In genomic region chr10:80857386-80857785, GRCm38 (mm10) we compare ENCODE assay signal across 11 mouse cellular contexts. TPM values are rescaled to one million over a fixed set of nuclear protein-coding genes. Genes with fewer than 3 reads are reported as not detected.
A peak's percentile ranks its signal among the peaks of the same experiment; 100 is the strongest.
DNase-seq lines count a peak whose midpoint lies in the region; ATAC-seq and TF ChIP-seq lines count a peak whose summit lies in the region.
"Had no signal": no experiment of that assay in that cellular context is flagged by ENCODE, and none has a peak within 500 bp of the region (broad histone marks: within the 10 kb centered on the region; RNA-seq: fewer than 3 reads in every experiment).

No protein-coding gene starts in this region.

- no peak for ATAC-seq in heart, embryonic 15.5 days (replicated peaks; ENCODE audit: insufficient number of reproducible peaks, insufficient read depth, low FRiP score, low read depth)
- no peak for ATAC-seq in G1E (ENCODE audit: extremely low read depth, insufficient number of reproducible peaks, low FRiP score, poor library complexity, severe bottlenecking)
- ATAC-seq in embryonic facial prominence, embryonic 15.5 days (ENCODE audit: insufficient number of reproducible peaks, low FRiP score, low TSS enrichment, low read depth) = no peak
- ATAC-seq in liver, embryonic 15.5 days (ENCODE audit: insufficient read depth) = no peak

- intact Hi-C loops in heart, postnatal 10 days (cut with DNase I) = no loop called here

- TF ChIP-seq CTCF in G1E (IDR thresholded peaks at IDR 0.05; ENCODE audit: low read depth, low read length) = no peak

- H3K4me2 ChIP-seq in heart, embryonic 15.5 days = 0 out of 2 replicates have a peak overlapping the region, but pooled peaks have one; percentile 4
- no peak overlapping the region for H3K4me2 ChIP-seq in embryonic facial prominence, embryonic 15.5 days (replicated peaks)
- peak overlapping the region; percentile 93 for H3K4me2 ChIP-seq in liver, embryonic 15.5 days

- no peak overlapping the region for H3K4me3 ChIP-seq in heart, embryonic 15.5 days
- H3K4me3 ChIP-seq in G1E (ENCODE audit: low read depth, low read length) = peak overlapping the region; percentile 80; the same call in 1 of the 2 replicates
- no peak overlapping the region for H3K4me3 ChIP-seq in embryonic facial prominence, embryonic 15.5 days (replicated peaks)
- peak overlapping the region; percentile 96 for H3K4me3 ChIP-seq in liver, embryonic 15.5 days (replicated peaks)
- H3K4me3 ChIP-seq: heart, adult 2 months had no signal

- 65% methylated on average over 8 of the region's 8 CpGs for WGBS in heart, embryonic 15.5 days
- WGBS in embryonic facial prominence, embryonic 15.5 days = 40% methylated on average over 8 of the region's 8 CpGs
- 28% methylated on average over 8 of the region's 8 CpGs for WGBS in liver, embryonic 15.5 days (ENCODE audit: insufficient replicate concordance)

- no peaks in the 10 kb centered on the region for H3K9me3 ChIP-seq in heart, embryonic 15.5 days (replicated peaks)
- no peaks in the 10 kb centered on the region for H3K9me3 ChIP-seq in G1E (replicated peaks)
- H3K9me3 ChIP-seq in embryonic facial prominence, embryonic 15.5 days (replicated peaks) = no peaks in the 10 kb centered on the region
- H3K9me3 ChIP-seq in liver, embryonic 15.5 days (replicated peaks) = no peaks in the 10 kb centered on the region

- DNase-seq in heart, postnatal 10 days = no peak
- peak; percentile 28 for DNase-seq in G1E (ENCODE audit: low spot score)
- DNase-seq in thymus, postnatal 4 days = no peak
- DNase-seq in right cerebral cortex, postnatal 4 days = no peak
- no peak for DNase-seq in gastrocnemius, postnatal 4 days (ENCODE audit: low spot score in 2 of 2)
- DNase-seq: heart, adult 2 months had no signal

- H3K4me1 ChIP-seq in heart, embryonic 15.5 days (replicated peaks) = peaks cover 26% of the 10 kb centered on the region
- peaks cover 90% of the 10 kb centered on the region for H3K4me1 ChIP-seq in G1E (ENCODE audit: insufficient read depth, low read depth, low read length)
- H3K4me1 ChIP-seq in embryonic facial prominence, embryonic 15.5 days = peaks cover 38% of the 10 kb centered on the region
- peaks cover 91% of the 10 kb centered on the region for H3K4me1 ChIP-seq in liver, embryonic 15.5 days (replicated peaks)

- H3K36me3 ChIP-seq in heart, embryonic 15.5 days = peaks cover 8% of the 10 kb centered on the region
- peaks cover 69% of the 10 kb centered on the region for H3K36me3 ChIP-seq in G1E (replicated peaks)
- H3K36me3 ChIP-seq in embryonic facial prominence, embryonic 15.5 days = peaks cover 20% of the 10 kb centered on the region
- peaks cover 33% of the 10 kb centered on the region for H3K36me3 ChIP-seq in liver, embryonic 15.5 days (replicated peaks)

- H3K9ac ChIP-seq in heart, embryonic 15.5 days = no peak overlapping the region
- H3K9ac ChIP-seq in embryonic facial prominence, embryonic 15.5 days = peak overlapping the region; percentile 9; the same call in 1 of the 2 replicates
- H3K9ac ChIP-seq in liver, embryonic 15.5 days = peak overlapping the region; percentile 95

- no peaks in the 10 kb centered on the region for H3K27me3 ChIP-seq in heart, embryonic 15.5 days
- no peaks in the 10 kb centered on the region for H3K27me3 ChIP-seq in G1E (ENCODE audit: insufficient read depth, low read length)
- no peaks in the 10 kb centered on the region for H3K27me3 ChIP-seq in embryonic facial prominence, embryonic 15.5 days
- no peaks in the 10 kb centered on the region for H3K27me3 ChIP-seq in liver, embryonic 15.5 days

- no peak overlapping the region for H3K27ac ChIP-seq in heart, embryonic 15.5 days
- H3K27ac ChIP-seq in embryonic facial prominence, embryonic 15.5 days (replicated peaks) = no peak overlapping the region; the same call in 1 of the 2 replicates
- peak overlapping the region; percentile 99 for H3K27ac ChIP-seq in liver, embryonic 15.5 days (replicated peaks)
- H3K27ac ChIP-seq: heart, adult 2 months had no signal

RNA-seq across cellular contexts. Expression of gene Sppl2b, which starts 2.3 kb away (rescaled TPM):
- 23.1 and 32.5 TPM in 2 replicates for polyA plus RNA-seq in heart, embryonic 15.5 days (2015; fragmentation: Nextera tagmentation; extraction: Ambion mirVana)
- 10 to 100 TPM; 26.0 to 27.7 TPM for total RNA-seq in heart, postnatal 10 days (2021)
- total RNA-seq in G1E (2014; fragmentation: Nextera tagmentation) = 46.0 and 55.1 TPM in 2 replicates
- 18.0 and 22.1 TPM in 2 replicates for total RNA-seq in G1E (2017)
- polyA plus RNA-seq in G1E (2012) = 76.6 and 92.5 TPM in 2 replicates
- polyA plus RNA-seq in embryonic facial prominence, embryonic 15.5 days (2015; fragmentation: Nextera tagmentation; extraction: Ambion mirVana) = 51.3 and 60.7 TPM in 2 replicates
- 63.9 and 69.6 TPM in 2 replicates for polyA plus RNA-seq in liver, embryonic 15.5 days (2015; fragmentation: Nextera tagmentation; extraction: Ambion mirVana)
- 10 to 100 TPM; 30.9 to 38.6 TPM for total RNA-seq in gastrocnemius, postnatal 4 days (2021)

RNA-seq across cellular contexts. Expression of gene Lsm7, which starts 2.4 kb away (rescaled TPM):
- 153 and 154 TPM in 2 replicates for polyA plus RNA-seq in heart, embryonic 15.5 days (2015; fragmentation: Nextera tagmentation; extraction: Ambion mirVana)
- total RNA-seq in heart, postnatal 10 days (2021) = 10 to 100 TPM; 23.6 to 28.2 TPM
- total RNA-seq in G1E (2014; fragmentation: Nextera tagmentation) (51.2 and 53.5 TPM in 2 replicates), G1E (2017) (282 and 373 TPM in 2 replicates)
- polyA plus RNA-seq in G1E (2012) = 226 and 269 TPM in 2 replicates
- polyA plus RNA-seq in embryonic facial prominence, embryonic 15.5 days (2015; fragmentation: Nextera tagmentation; extraction: Ambion mirVana) = 252 and 265 TPM in 2 replicates
- polyA plus RNA-seq in liver, embryonic 15.5 days (2015; fragmentation: Nextera tagmentation; extraction: Ambion mirVana) = 115 TPM in 2 replicates
- total RNA-seq in gastrocnemius, postnatal 4 days (2021) = 10 to 100 TPM; 53.7 to 54.2 TPM

RNA-seq across cellular contexts. Expression of gene Lingo3, which starts 13.5 kb away (rescaled TPM):
- polyA plus RNA-seq in heart, embryonic 15.5 days (2015; fragmentation: Nextera tagmentation; extraction: Ambion mirVana) = 0.29 and 0.43 TPM in 2 replicates
- 1 to 10 TPM; 3.8 to 6.5 TPM for total RNA-seq in heart, postnatal 10 days (2021)
- total RNA-seq in G1E (2014; fragmentation: Nextera tagmentation) (not detected in 2 replicates), G1E (2017) (0.05 and 0.06 TPM in 2 replicates)
- polyA plus RNA-seq in G1E (2012) = not detected in 2 replicates
- polyA plus RNA-seq in embryonic facial prominence, embryonic 15.5 days (2015; fragmentation: Nextera tagmentation; extraction: Ambion mirVana) = 2.2 and 2.5 TPM in 2 replicates
- not detected in 2 replicates for polyA plus RNA-seq in liver, embryonic 15.5 days (2015; fragmentation: Nextera tagmentation; extraction: Ambion mirVana)
- 10 to 100 TPM; 21.5 to 22.1 TPM for total RNA-seq in gastrocnemius, postnatal 4 days (2021)
- total RNA-seq: monocyte, adult 5-6 weeks had no signal

RNA-seq across cellular contexts. Expression of gene Tmprss9, which starts 14.3 kb away (rescaled TPM):
- polyA plus RNA-seq in heart, embryonic 15.5 days (2015; fragmentation: Nextera tagmentation; extraction: Ambion mirVana) = 0.04 TPM in 1 of 2 replicates, not detected in the other
- total RNA-seq in heart, postnatal 10 days (2021) = not detected
- total RNA-seq in G1E (2014; fragmentation: Nextera tagmentation) = not detected in 2 replicates
- 0.05 and 0.06 TPM in 2 replicates for total RNA-seq in G1E (2017)
- 0.02 TPM in 1 of 2 replicates, not detected in the other for polyA plus RNA-seq in G1E (2012)
- polyA plus RNA-seq in embryonic facial prominence, embryonic 15.5 days (2015; fragmentation: Nextera tagmentation; extraction: Ambion mirVana) = 0.04 and 0.05 TPM in 2 replicates
- polyA plus RNA-seq in liver, embryonic 15.5 days (2015; fragmentation: Nextera tagmentation; extraction: Ambion mirVana) = 0.05 TPM in 1 of 2 replicates, not detected in the other
- under 1 TPM in 1 of 2 experiments, not detected in 1; 0.10 TPM for total RNA-seq in gastrocnemius, postnatal 4 days (2021)
- total RNA-seq: adrenal gland, postnatal 4 days; heart, adult 2 months; monocyte, adult 5-6 weeks had no signal

RNA-seq across cellular contexts. Expression of gene Oaz1, which starts 30.9 kb away (rescaled TPM):
- 1,772 and 2,077 TPM in 2 replicates for polyA plus RNA-seq in heart, embryonic 15.5 days (2015; fragmentation: Nextera tagmentation; extraction: Ambion mirVana)
- 1,000 to 10,000 TPM; 1,023 to 1,076 TPM for total RNA-seq in heart, postnatal 10 days (2021)
- total RNA-seq in G1E (2014; fragmentation: Nextera tagmentation) = 310 and 444 TPM in 2 replicates
- total RNA-seq in G1E (2017) = 228 and 347 TPM in 2 replicates
- 1,655 and 2,091 TPM in 2 replicates for polyA plus RNA-seq in G1E (2012)
- 1,751 and 1,885 TPM in 2 replicates for polyA plus RNA-seq in embryonic facial prominence, embryonic 15.5 days (2015; fragmentation: Nextera tagmentation; extraction: Ambion mirVana)
- 1,470 and 1,719 TPM in 2 replicates for polyA plus RNA-seq in liver, embryonic 15.5 days (2015; fragmentation: Nextera tagmentation; extraction: Ambion mirVana)
- total RNA-seq in gastrocnemius, postnatal 4 days (2021) = 100 to 1,000 TPM; 785 to 853 TPM

Comparison
In these comparisons a context has a peak if more than half of its experiments do, and no peak if none do; other contexts are left out.
1. H3K4me3 ChIP-seq: peak in G1E (single experiment) and liver, embryonic 15.5 days (single experiment); none in heart, embryonic 15.5 days (single experiment) and embryonic facial prominence, embryonic 15.5 days (single experiment).